Mouse (Mus musculus): ENCODE data around the gene Tlcd2. TPM values are rescaled to one million over a fixed set of nuclear protein-coding genes. Genes with fewer than 3 reads are reported as not detected.

Gene Tlcd2
- 3.9 and 4.3 TPM in 2 replicates for polyA plus RNA-seq (2015; fragmentation: Nextera tagmentation; extraction: Ambion mirVana)

GRCm38 (mm10) chr11:75460844-75461742 is at the start of gene Tlcd2:
Gene Tlcd2 (plus strand): TSS chr11:75461715.
- Histone ChIP-seq H3K4me1 (replicated peaks) (peaks cover 36% of the 10 kb centered on the region), H3K4me3 (peak within 1 kb of the TSS; percentile 75), H3K4me2 (peak within 1 kb of the TSS; percentile 98), H3K27me3 (no peaks in the 10 kb centered on the region), H3K36me3 (peaks cover 12% of the 10 kb centered on the region), H3K27ac (replicated peaks) (peak within 1 kb of the TSS; percentile 91), H3K9me3 (no peaks in the 10 kb centered on the region), H3K9ac (peak within 1 kb of the TSS; percentile 79)
- under 1% methylated on average over 46 of the region's 46 CpGs for WGBS
- ATAC-seq (ENCODE audit: low read depth), result peak; percentile 95

GRCm38 (mm10) chr11:75415096-75415495 is 46.4 kb upstream of the Tlcd2 start:
- Histone ChIP-seq H3K4me1 (replicated peaks) (peaks cover 8% of the 10 kb centered on the region), H3K9me3 (no peaks in the 10 kb centered on the region), H3K27me3 (no peaks in the 10 kb centered on the region), H3K4me2 (no peak overlapping the region), H3K27ac (replicated peaks) (no peak overlapping the region), H3K4me3 (no peak overlapping the region), H3K9ac (no peak overlapping the region), H3K36me3 (no peaks in the 10 kb centered on the region)
- no peak for ATAC-seq (ENCODE audit: low read depth)
- WGBS, result 44% methylated on average over 7 of the region's 7 CpGs

GRCm38 (mm10) chr11:75415994-75416393 is 45.5 kb upstream of the Tlcd2 start:
- Histone ChIP-seq H3K4me3 (no peak overlapping the region), H3K36me3 (no peaks in the 10 kb centered on the region), H3K4me1 (replicated peaks) (peaks cover 8% of the 10 kb centered on the region), H3K27me3 (no peaks in the 10 kb centered on the region), H3K27ac (replicated peaks) (no peak overlapping the region), H3K4me2 (no peak overlapping the region), H3K9me3 (no peaks in the 10 kb centered on the region), H3K9ac (no peak overlapping the region)
- 91% methylated on average over 13 of the region's 13 CpGs for WGBS
- ATAC-seq (ENCODE audit: low read depth), result no peak

GRCm38 (mm10) chr11:75420037-75420436 is 41.5 kb upstream of the Tlcd2 start:
- no peak for ATAC-seq (ENCODE audit: low read depth)
- Histone ChIP-seq H3K9me3 (no peaks in the 10 kb centered on the region), H3K27ac (replicated peaks) (no peak overlapping the region), H3K4me3 (no peak overlapping the region), H3K4me2 (no peak overlapping the region), H3K4me1 (replicated peaks) (peaks cover 6% of the 10 kb centered on the region), H3K9ac (no peak overlapping the region), H3K27me3 (no peaks in the 10 kb centered on the region), H3K36me3 (no peaks in the 10 kb centered on the region)
- 83% methylated on average over 7 of the region's 7 CpGs for WGBS

GRCm38 (mm10) chr11:75420810-75421374 is 40.6 kb upstream of the Tlcd2 start:
- no peak overlapping the region for H3K9ac ChIP-seq
- H3K27ac ChIP-seq (replicated peaks), result no peak overlapping the region
- H3K27me3 ChIP-seq, result no peaks in the 10 kb centered on the region
- H3K4me2 ChIP-seq, result no peak overlapping the region; the same call in 1 of the 2 replicates
- H3K4me1 ChIP-seq (replicated peaks), result no peaks in the 10 kb centered on the region
- no peaks in the 10 kb centered on the region for H3K36me3 ChIP-seq
- H3K9me3 ChIP-seq, result no peaks in the 10 kb centered on the region
- 68% methylated on average over 5 of the region's 5 CpGs for WGBS
- no peak overlapping the region for H3K4me3 ChIP-seq
- no peak for ATAC-seq (ENCODE audit: low read depth)

GRCm38 (mm10) chr11:75421375-75422012 is 40.0 kb upstream of the Tlcd2 start:
- Histone ChIP-seq H3K4me3 (peak overlapping the region; percentile 27), H3K9ac (peak overlapping the region; percentile 42; the same call in 1 of the 2 replicates)
- WGBS, result 42% methylated on average over 6 of the region's 6 CpGs

GRCm38 (mm10) chr11:75422013-75422792 is 39.3 kb upstream of the Tlcd2 start, which contains the start of gene Serpinf1:
Gene Serpinf1 (minus strand): TSS chr11:75422701.
- Histone ChIP-seq H3K9ac (peak within 1 kb of the TSS; percentile 42; the same call in 1 of the 2 replicates), H3K9me3 (no peaks in the 10 kb centered on the region), H3K4me3 (peak within 1 kb of the TSS; percentile 27), H3K27ac (replicated peaks) (no peak within 1 kb of the TSS), H3K4me2 (peak within 1 kb of the TSS; percentile 29), H3K27me3 (no peaks in the 10 kb centered on the region), H3K4me1 (replicated peaks) (no peaks in the 10 kb centered on the region), H3K36me3 (no peaks in the 10 kb centered on the region)
- ATAC-seq (ENCODE audit: low read depth), result no peak
- WGBS, result 46% methylated on average over 10 of the region's 10 CpGs

More at GRCm38 (mm10) chr11:75421375-75422012, 40.0 kb upstream of the Tlcd2 start:
- no peaks in the 10 kb centered on the region for H3K27me3 ChIP-seq
- no peaks in the 10 kb centered on the region for H3K9me3 ChIP-seq
- H3K27ac ChIP-seq (replicated peaks), result no peak overlapping the region
- no peaks in the 10 kb centered on the region for H3K36me3 ChIP-seq
- H3K4me2 ChIP-seq, result peak overlapping the region; percentile 29
- H3K4me1 ChIP-seq (replicated peaks), result no peaks in the 10 kb centered on the region
- no peak for ATAC-seq (ENCODE audit: low read depth)

- ATAC-seq (ENCODE audit: low read depth), result no peak
- Histone ChIP-seq H3K4me3 (no peak overlapping the region), H3K4me1 (replicated peaks) (no peaks in the 10 kb centered on the region), H3K4me2 (no peak overlapping the region), H3K27ac (replicated peaks) (no peak overlapping the region), H3K27me3 (no peaks in the 10 kb centered on the region), H3K9ac (no peak overlapping the region), H3K36me3 (no peaks in the 10 kb centered on the region), H3K9me3 (no peaks in the 10 kb centered on the region)
- WGBS, result 92% methylated on average over 3 of the region's 3 CpGs
Observed at GRCm38 (mm10) chr11:75423091-75423490, 38.4 kb upstream of the Tlcd2 start.

- no peaks in the 10 kb centered on the region for H3K4me1 ChIP-seq (replicated peaks)
- WGBS, result 92% methylated on average over 9 of the region's 9 CpGs
- no peak overlapping the region for H3K9ac ChIP-seq
- no peak overlapping the region for H3K4me2 ChIP-seq
- no peaks in the 10 kb centered on the region for H3K36me3 ChIP-seq
- no peak for ATAC-seq (ENCODE audit: low read depth)
- no peak overlapping the region for H3K27ac ChIP-seq (replicated peaks)
- H3K9me3 ChIP-seq, result no peaks in the 10 kb centered on the region
- H3K27me3 ChIP-seq, result no peaks in the 10 kb centered on the region
- H3K4me3 ChIP-seq, result no peak overlapping the region
Observed at GRCm38 (mm10) chr11:75424033-75424432, 37.5 kb upstream of the Tlcd2 start.

GRCm38 (mm10) chr11:75424459-75424858 is 37.1 kb upstream of the Tlcd2 start:
- no peak overlapping the region for H3K9ac ChIP-seq
- no peaks in the 10 kb centered on the region for H3K27me3 ChIP-seq
- no peak for ATAC-seq (ENCODE audit: low read depth)
- no peaks in the 10 kb centered on the region for H3K4me1 ChIP-seq (replicated peaks)
- no peaks in the 10 kb centered on the region for H3K36me3 ChIP-seq
- H3K27ac ChIP-seq (replicated peaks), result no peak overlapping the region
- H3K4me2 ChIP-seq, result no peak overlapping the region
- no peaks in the 10 kb centered on the region for H3K9me3 ChIP-seq
- WGBS, result 91% methylated on average over 3 of the region's 3 CpGs
- H3K4me3 ChIP-seq, result no peak overlapping the region

- Histone ChIP-seq H3K27me3 (no peaks in the 10 kb centered on the region), H3K9ac (no peak overlapping the region), H3K4me1 (replicated peaks) (peaks cover 8% of the 10 kb centered on the region), H3K4me3 (no peak overlapping the region), H3K27ac (replicated peaks) (no peak overlapping the region), H3K36me3 (no peaks in the 10 kb centered on the region), H3K4me2 (no peak overlapping the region), H3K9me3 (peaks cover 1% of the 10 kb centered on the region; the same call in 1 of the 2 replicates)
- 84% methylated on average over 9 of the region's 9 CpGs for WGBS
- no peak for ATAC-seq (ENCODE audit: low read depth)
Observed at GRCm38 (mm10) chr11:75429019-75429705, 32.4 kb upstream of the Tlcd2 start.

All from neural tube, embryonic 13.5 days (tissue).